Mouse (Mus musculus): ENCODE results near the gene Pola2.

Gene Pola2

DNA sequence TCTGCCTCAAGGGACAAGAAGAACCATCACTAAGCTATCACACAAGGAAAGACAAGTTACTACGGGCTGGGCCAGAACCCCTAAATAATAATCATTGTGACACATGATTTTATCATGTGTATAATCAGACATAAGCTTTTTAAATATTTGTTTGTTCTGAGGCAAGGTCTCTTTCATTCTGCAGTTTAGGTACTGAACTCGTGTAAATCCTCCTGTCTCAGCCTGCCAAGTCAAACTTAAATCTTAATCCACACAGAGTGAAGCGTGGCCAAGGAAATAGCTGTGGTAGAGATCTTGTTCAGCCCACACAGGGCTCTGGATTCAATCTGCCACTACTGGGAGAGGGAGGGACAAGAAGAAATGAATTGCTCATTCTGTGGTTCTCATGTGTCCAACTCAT lies 56.7 kb downstream of the Pola2 start:
- DNase-seq (ENCODE audit: low read depth, low spot score): no peak

GRCm38 (mm10) chr19:5894002-5894678 lies 69.9 kb downstream of the Pola2 start, which contains the start of gene Tigd3:
TSS of gene Tigd3 (minus strand) at chr19:5894149.
- peak; percentile 87 for DNase-seq (ENCODE audit: low read depth, low spot score)

GRCm38 (mm10) chr19:5893282-5894001 lies 70.6 kb downstream of the Pola2 start:
- DNase-seq (ENCODE audit: low read depth, low spot score): no peak

DNA sequence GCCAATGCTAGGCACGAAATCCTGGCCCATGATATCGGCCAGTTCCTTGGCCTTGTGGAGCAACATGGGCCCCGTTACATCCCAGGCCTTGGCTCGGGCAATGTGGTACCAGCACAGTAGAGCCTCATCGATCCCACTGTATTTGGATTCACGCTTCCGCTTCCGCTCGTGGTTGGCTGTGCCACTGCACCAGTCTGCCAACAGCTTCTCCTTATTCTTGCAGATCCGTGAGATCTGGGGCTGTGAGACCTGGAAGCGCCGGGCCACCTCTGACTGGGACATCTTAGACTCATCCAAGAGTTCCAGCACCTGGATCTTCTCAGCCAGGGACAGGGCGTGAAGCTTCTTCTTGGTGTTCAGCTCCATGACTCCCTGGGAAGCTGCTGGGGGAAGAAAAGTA lies 71.3 kb downstream of the Pola2 start:
- DNase-seq (ENCODE audit: low read depth, low spot score): no peak

DNA sequence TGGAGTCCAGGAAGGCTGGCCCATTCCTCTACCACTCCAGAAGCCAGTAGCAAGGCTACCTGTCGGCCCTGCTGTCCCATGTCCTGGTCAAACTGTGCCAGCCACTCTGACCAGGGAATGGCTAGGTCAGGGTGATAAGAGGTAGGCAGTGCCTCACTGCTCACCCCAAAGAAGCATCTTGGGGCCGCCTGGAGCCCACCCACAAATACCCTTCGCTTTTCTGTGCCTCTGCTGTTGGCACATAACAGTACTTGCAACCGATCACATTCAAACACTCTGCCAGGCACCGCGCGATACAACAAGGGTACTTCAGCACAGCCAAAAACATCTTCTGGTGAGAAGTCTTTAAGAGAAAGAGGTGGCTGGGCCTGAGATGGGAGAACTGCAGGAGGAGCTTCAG lies 71.7 kb downstream of the Pola2 start:
- DNase-seq (ENCODE audit: low read depth, low spot score): no peak

GRCm38 (mm10) chr19:5891521-5892258 lies 72.3 kb downstream of the Pola2 start:
- DNase-seq (ENCODE audit: low read depth, low spot score): no peak
